Mouse (Mus musculus): ENCODE measurements around the gene Palm. TPM values are rescaled to one million over a fixed set of nuclear protein-coding genes. Genes with fewer than 3 reads are reported as not detected.

Palm gene
- polyA plus RNA-seq, 1 experiment from 2014 or later, result 140 TPM

DNA sequence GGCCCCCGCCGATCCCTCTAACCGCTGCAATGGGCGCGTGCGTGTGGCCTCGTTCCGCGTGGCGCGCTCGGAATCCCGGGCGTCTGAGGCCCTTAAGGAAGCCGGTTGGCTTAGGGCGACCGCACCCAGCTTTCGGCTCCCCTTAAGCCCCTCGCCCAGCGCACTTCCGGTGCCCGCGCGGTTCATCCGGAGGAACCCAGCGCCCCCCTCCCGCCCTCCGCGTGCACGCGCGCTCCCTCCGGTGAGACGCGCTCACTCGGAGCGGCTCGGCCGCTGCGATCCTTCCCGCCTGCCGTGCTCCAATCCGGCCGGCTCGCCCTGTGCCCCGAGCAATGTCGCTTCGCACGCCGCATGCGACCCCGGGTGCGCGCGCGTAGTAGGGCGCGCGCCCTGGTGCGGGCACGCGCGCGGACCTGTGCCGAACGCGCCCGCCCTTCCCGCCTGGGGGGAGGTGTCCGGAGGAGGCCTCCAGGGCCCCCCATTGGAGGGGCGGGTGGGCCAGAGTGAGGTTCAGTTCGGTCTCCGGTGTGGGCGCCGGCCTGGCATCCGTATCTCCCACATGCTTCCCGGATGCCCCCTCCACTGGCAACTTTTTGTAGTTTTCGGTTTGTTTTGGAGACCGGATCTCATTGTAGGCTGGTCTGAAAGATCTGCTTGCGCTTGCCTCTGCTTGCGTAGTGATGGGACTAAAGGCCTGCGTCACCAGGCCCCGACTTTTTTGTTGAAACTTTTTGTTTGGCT, 61.6 kb downstream of the Palm start:
- H3K9me3 ChIP-seq (ENCODE audit: control insufficient read depth, low read length), result no peaks in the 10 kb centered on the region
- peaks cover 39% of the 10 kb centered on the region for H3K4me1 ChIP-seq (replicated peaks; ENCODE audit: control insufficient read depth, insufficient read depth, low read length)
- DNase-seq (ENCODE audit: low spot score), result peak; percentile 91
- H3K27ac ChIP-seq (ENCODE audit: low read depth, low read length), result peak overlapping the region; percentile 100
- peak overlapping the region; percentile 98 for H3K9ac ChIP-seq (ENCODE audit: low read length)
- H3K4me2 ChIP-seq (ENCODE audit: low read depth, low read length, severe bottlenecking), result peak overlapping the region; percentile 88
- peak overlapping the region; percentile 98 for H3K4me3 ChIP-seq (ENCODE audit: low read depth, low read length)
- H3K27me3 ChIP-seq (ENCODE audit: control insufficient read depth, insufficient read depth, low read length), result no peaks in the 10 kb centered on the region
- H3K36me3 ChIP-seq (ENCODE audit: control insufficient read depth, insufficient read depth, low read length), result peaks cover 8% of the 10 kb centered on the region; the same call in 1 of the 2 replicates
- ATAC-seq (replicated peaks; ENCODE audit: low FRiP score), result peak; percentile 53
- under 1% methylated on average over 82 of the region's 83 CpGs for WGBS

DNA sequence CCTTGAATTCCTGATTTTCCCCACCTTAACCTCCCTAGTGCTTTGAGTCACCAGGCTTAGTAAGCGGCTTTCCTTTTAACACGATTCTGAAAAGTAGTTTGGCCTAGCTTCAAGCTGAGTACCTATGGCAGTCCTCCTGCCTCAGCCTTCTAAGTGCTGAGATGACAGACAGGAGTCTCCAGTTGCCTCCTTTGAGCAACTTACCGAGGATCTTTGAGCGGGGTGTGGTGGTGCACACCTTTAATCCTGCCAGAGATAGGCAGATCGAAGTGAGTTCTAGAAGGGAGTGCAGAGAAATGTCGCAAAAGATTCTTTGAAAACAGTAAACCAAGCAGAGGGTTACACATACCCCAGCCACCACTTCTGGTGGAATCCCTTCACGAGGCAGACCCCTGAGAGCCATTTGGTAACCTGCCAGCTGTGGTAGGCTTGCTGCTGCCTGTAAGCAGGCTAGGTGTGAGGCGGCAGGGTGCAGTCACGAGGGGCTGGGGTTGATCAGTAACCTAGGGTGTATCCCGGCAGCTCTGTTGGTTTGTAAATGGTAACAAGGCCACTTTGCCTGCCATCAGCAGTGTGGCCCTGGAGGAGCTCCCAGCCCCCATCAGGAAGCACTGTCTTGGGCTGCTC, 62.3 kb downstream of the Palm start:
- no peaks in the 10 kb centered on the region for H3K9me3 ChIP-seq (ENCODE audit: control insufficient read depth, low read length)
- H3K4me3 ChIP-seq (ENCODE audit: low read depth, low read length), result peak overlapping the region; percentile 98
- WGBS, result 9% methylated on average over 10 of the region's 10 CpGs
- peaks cover 39% of the 10 kb centered on the region for H3K4me1 ChIP-seq (replicated peaks; ENCODE audit: control insufficient read depth, insufficient read depth, low read length)
- no peak overlapping the region for H3K27ac ChIP-seq (ENCODE audit: low read depth, low read length)
- H3K9ac ChIP-seq (ENCODE audit: low read length), result peak overlapping the region; percentile 98
- H3K27me3 ChIP-seq (ENCODE audit: control insufficient read depth, insufficient read depth, low read length), result no peaks in the 10 kb centered on the region
- H3K36me3 ChIP-seq (ENCODE audit: control insufficient read depth, insufficient read depth, low read length), result peaks cover 15% of the 10 kb centered on the region
- H3K4me2 ChIP-seq (ENCODE audit: low read depth, low read length, severe bottlenecking), result peak overlapping the region; percentile 88
- ATAC-seq (replicated peaks; ENCODE audit: low FRiP score), result no peak
- no peak for DNase-seq (ENCODE audit: low spot score)

- Histone ChIP-seq H3K9me3 (ENCODE audit: control insufficient read depth, low read length) (no peaks in the 10 kb centered on the region), H3K4me1 (replicated peaks; ENCODE audit: control insufficient read depth, insufficient read depth, low read length) (peaks cover 39% of the 10 kb centered on the region), H3K27ac (ENCODE audit: low read depth, low read length) (no peak overlapping the region), H3K9ac (ENCODE audit: low read length) (peak overlapping the region; percentile 98), H3K27me3 (ENCODE audit: control insufficient read depth, insufficient read depth, low read length) (no peaks in the 10 kb centered on the region), H3K36me3 (ENCODE audit: control insufficient read depth, insufficient read depth, low read length) (peaks cover 20% of the 10 kb centered on the region), H3K4me3 (ENCODE audit: low read depth, low read length) (peak overlapping the region; percentile 98), H3K4me2 (ENCODE audit: low read depth, low read length, severe bottlenecking) (peak overlapping the region; percentile 88)
- WGBS, result 51% methylated on average over 6 of the region's 6 CpGs
- no peak for DNase-seq (ENCODE audit: low spot score)
- ATAC-seq (replicated peaks; ENCODE audit: low FRiP score), result no peak
Measured at GRCm38 (mm10) chr10:79856280-79856679, 62.9 kb downstream of the Palm start.

DNA sequence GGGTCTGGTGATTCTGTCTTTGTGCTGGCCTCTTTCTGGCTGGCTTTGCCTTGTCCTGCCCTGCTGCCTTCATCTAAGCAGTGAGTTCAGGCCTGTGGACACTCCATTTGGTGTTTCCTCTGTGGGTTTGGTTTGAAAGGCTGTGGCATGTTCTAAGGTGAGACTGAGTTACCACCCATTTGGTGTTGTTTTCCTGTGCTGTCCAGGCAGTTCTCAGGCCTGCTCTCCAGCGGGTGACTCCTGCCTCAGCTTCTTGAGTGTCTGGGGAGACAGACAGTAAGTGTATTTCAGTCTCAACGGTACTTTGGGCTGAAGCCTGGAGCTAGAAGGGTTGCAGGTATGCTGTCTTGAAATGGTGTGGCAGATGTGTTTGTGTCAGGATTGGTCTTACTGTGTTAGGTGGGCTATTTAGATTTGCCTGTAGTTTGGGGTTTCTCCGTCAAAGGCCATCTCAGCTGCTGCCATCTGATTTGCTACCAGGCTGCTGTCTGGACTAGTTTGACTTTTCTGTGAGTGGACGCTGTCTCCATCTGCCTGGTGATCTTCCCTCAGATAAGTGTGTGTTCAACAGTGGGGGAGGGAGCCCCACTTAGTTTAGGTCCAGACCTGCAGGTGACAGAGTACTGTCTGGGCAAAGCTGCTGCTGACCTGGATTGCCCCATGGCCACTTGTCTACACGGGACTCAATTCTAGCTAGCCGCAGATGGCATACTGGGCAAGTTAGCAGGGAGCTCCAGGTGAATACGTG, 63.5 kb downstream of the Palm start:
- H3K27ac ChIP-seq (ENCODE audit: low read depth, low read length), result no peak overlapping the region
- peaks cover 36% of the 10 kb centered on the region for H3K4me1 ChIP-seq (replicated peaks; ENCODE audit: control insufficient read depth, insufficient read depth, low read length)
- WGBS, result 75% methylated on average over 7 of the region's 7 CpGs
- H3K27me3 ChIP-seq (ENCODE audit: control insufficient read depth, insufficient read depth, low read length), result no peaks in the 10 kb centered on the region
- H3K4me3 ChIP-seq (ENCODE audit: low read depth, low read length), result peak overlapping the region; percentile 98
- DNase-seq (ENCODE audit: low spot score) (no peak), ATAC-seq (replicated peaks; ENCODE audit: low FRiP score) (no peak)
- peak overlapping the region; percentile 88 for H3K4me2 ChIP-seq (ENCODE audit: low read depth, low read length, severe bottlenecking)
- peak overlapping the region; percentile 98 for H3K9ac ChIP-seq (ENCODE audit: low read length)
- H3K36me3 ChIP-seq (ENCODE audit: control insufficient read depth, insufficient read depth, low read length), result peaks cover 22% of the 10 kb centered on the region
- H3K9me3 ChIP-seq (ENCODE audit: control insufficient read depth, low read length), result no peaks in the 10 kb centered on the region

- Histone ChIP-seq H3K4me1 (replicated peaks; ENCODE audit: control insufficient read depth, insufficient read depth, low read length) (peaks cover 30% of the 10 kb centered on the region), H3K27ac (ENCODE audit: low read depth, low read length) (no peak overlapping the region)
Measured at GRCm38 (mm10) chr10:79857452-79857811, 64.1 kb downstream of the Palm start.

DNA sequence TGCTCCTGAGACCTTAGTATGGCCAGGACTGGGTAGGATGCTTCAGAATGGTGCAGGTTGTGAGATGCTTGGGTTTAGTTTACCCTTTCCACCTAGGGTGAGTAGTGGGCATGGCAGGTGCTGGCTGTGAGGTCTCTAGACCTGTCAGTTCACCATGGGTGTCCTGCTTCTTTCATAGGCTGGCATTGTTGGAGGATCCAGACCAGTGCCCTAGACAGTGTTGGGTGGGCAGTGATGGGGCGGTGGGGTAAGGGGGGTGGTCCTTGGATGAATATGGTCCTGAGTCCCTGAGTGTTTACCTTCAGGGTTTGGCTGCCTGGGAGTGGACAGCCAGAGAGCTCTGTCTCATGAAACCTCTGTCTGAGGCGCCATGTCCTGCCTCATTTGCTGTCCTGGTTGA, 64.5 kb downstream of the Palm start:
- H3K9me3 ChIP-seq (ENCODE audit: control insufficient read depth, low read length), result no peaks in the 10 kb centered on the region
- peak overlapping the region; percentile 98 for H3K4me3 ChIP-seq (ENCODE audit: low read depth, low read length)
- H3K27ac ChIP-seq (ENCODE audit: low read depth, low read length), result no peak overlapping the region
- no peak for DNase-seq (ENCODE audit: low spot score)
- peaks cover 32% of the 10 kb centered on the region for H3K36me3 ChIP-seq (ENCODE audit: control insufficient read depth, insufficient read depth, low read length)
- peak overlapping the region; percentile 88; the same call in 1 of the 2 replicates for H3K4me2 ChIP-seq (ENCODE audit: low read depth, low read length, severe bottlenecking)
- H3K9ac ChIP-seq (ENCODE audit: low read length), result peak overlapping the region; percentile 27
- peaks cover 25% of the 10 kb centered on the region for H3K4me1 ChIP-seq (replicated peaks; ENCODE audit: control insufficient read depth, insufficient read depth, low read length)
- H3K27me3 ChIP-seq (ENCODE audit: control insufficient read depth, insufficient read depth, low read length), result no peaks in the 10 kb centered on the region
- 86% methylated on average over 2 of the region's 2 CpGs for WGBS
- ATAC-seq (replicated peaks; ENCODE audit: low FRiP score), result no peak

More at GRCm38 (mm10) chr10:79857452-79857811, 64.1 kb downstream of the Palm start:
- Histone ChIP-seq H3K4me3 (ENCODE audit: low read depth, low read length) (peak overlapping the region; percentile 98), H3K9ac (ENCODE audit: low read length) (no peak overlapping the region; the same call in 1 of the 2 replicates), H3K4me2 (ENCODE audit: low read depth, low read length, severe bottlenecking) (peak overlapping the region; percentile 88), H3K9me3 (ENCODE audit: control insufficient read depth, low read length) (no peaks in the 10 kb centered on the region), H3K36me3 (ENCODE audit: control insufficient read depth, insufficient read depth, low read length) (peaks cover 27% of the 10 kb centered on the region), H3K27me3 (ENCODE audit: control insufficient read depth, insufficient read depth, low read length) (no peaks in the 10 kb centered on the region)
- ATAC-seq (replicated peaks; ENCODE audit: low FRiP score), result no peak
- DNase-seq (ENCODE audit: low spot score), result no peak
- WGBS, result 65% methylated on average over 4 of the region's 4 CpGs

GRCm38 (mm10) chr10:79858416-79859074, 65.2 kb downstream of the Palm start:
- no peak for ATAC-seq (replicated peaks; ENCODE audit: low FRiP score)
- Histone ChIP-seq H3K4me2 (ENCODE audit: low read depth, low read length, severe bottlenecking) (0 out of 2 replicates have a peak overlapping the region, but pooled peaks have one; percentile 88), H3K4me3 (ENCODE audit: low read depth, low read length) (no peak overlapping the region), H3K9me3 (ENCODE audit: control insufficient read depth, low read length) (no peaks in the 10 kb centered on the region), H3K9ac (ENCODE audit: low read length) (no peak overlapping the region), H3K36me3 (ENCODE audit: control insufficient read depth, insufficient read depth, low read length) (peaks cover 34% of the 10 kb centered on the region), H3K27me3 (ENCODE audit: control insufficient read depth, insufficient read depth, low read length) (no peaks in the 10 kb centered on the region), H3K27ac (ENCODE audit: low read depth, low read length) (no peak overlapping the region), H3K4me1 (replicated peaks; ENCODE audit: control insufficient read depth, insufficient read depth, low read length) (peaks cover 23% of the 10 kb centered on the region)
- WGBS, result 77% methylated on average over 17 of the region's 17 CpGs
- DNase-seq (ENCODE audit: low spot score), result no peak

DNA sequence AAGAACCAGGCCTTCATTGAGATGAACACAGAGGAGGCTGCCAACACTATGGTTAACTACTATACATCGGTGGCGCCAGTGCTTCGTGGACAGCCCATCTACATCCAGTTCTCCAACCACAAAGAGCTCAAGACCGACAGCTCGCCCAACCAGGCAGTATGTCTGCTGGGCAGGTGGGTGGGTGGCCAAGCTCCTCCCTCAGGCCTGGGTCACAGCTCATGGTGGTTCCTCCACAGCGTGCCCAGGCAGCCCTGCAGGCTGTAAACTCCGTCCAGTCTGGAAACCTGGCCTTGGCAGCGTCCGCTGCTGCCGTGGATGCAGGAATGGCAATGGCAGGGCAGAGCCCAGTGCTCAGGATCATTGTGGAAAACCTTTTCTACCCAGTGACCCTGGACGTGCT, 65.7 kb downstream of the Palm start:
- Histone ChIP-seq H3K9ac (ENCODE audit: low read length) (no peak overlapping the region), H3K36me3 (ENCODE audit: control insufficient read depth, insufficient read depth, low read length) (peaks cover 34% of the 10 kb centered on the region), H3K27ac (ENCODE audit: low read depth, low read length) (no peak overlapping the region), H3K4me3 (ENCODE audit: low read depth, low read length) (no peak overlapping the region), H3K4me2 (ENCODE audit: low read depth, low read length, severe bottlenecking) (no peak overlapping the region), H3K27me3 (ENCODE audit: control insufficient read depth, insufficient read depth, low read length) (no peaks in the 10 kb centered on the region), H3K9me3 (ENCODE audit: control insufficient read depth, low read length) (no peaks in the 10 kb centered on the region), H3K4me1 (replicated peaks; ENCODE audit: control insufficient read depth, insufficient read depth, low read length) (peaks cover 23% of the 10 kb centered on the region)
- 91% methylated on average over 11 of the region's 11 CpGs for WGBS
- DNase-seq (ENCODE audit: low spot score) (no peak), ATAC-seq (replicated peaks; ENCODE audit: low FRiP score) (no peak)
